Mouse (Mus musculus): ENCODE measurements around the gene Hemgn.

Hemgn gene

GRCm38 (mm10) chr4:46412113-46412512 is 1.2 kb downstream of the Hemgn start:
- DNase-seq (ENCODE audit: low spot score) = no peak

- no peak for DNase-seq (ENCODE audit: low spot score)
These were observed 1.8 kb downstream of the Hemgn start for GRCm38 (mm10) chr4:46411489-46411888.

- DNase-seq (ENCODE audit: low spot score) = no peak
These were observed 2.6 kb downstream of the Hemgn start for GRCm38 (mm10) chr4:46410677-46411076.

- DNase-seq (ENCODE audit: low spot score) = no peak
These were observed 6.2 kb downstream of the Hemgn start for GRCm38 (mm10) chr4:46406966-46407703.

- no peak for DNase-seq (ENCODE audit: low spot score)
These were observed 9.1 kb downstream of the Hemgn start for GRCm38 (mm10) chr4:46404042-46404795.

DNA sequence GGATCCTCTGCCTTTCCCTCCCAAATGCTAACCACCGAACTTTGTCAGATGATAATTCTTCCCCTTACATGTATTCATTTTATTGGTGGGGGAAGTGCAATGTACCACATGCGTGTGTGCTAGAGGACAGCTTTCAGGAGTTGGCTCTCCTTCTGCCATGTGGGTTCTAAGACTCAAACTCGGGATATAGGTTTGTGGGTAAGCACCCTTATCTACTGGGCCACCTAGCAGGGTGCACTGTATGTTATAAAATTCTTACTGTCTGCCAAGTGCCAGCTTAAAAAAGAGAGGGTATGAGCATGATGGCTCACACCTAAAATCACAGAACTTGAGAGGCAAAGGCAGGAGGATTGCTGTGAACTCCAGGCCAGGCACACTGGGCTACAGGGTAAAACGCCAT is 14.5 kb downstream of the Hemgn start:
- no peak for DNase-seq (ENCODE audit: low spot score)

DNA sequence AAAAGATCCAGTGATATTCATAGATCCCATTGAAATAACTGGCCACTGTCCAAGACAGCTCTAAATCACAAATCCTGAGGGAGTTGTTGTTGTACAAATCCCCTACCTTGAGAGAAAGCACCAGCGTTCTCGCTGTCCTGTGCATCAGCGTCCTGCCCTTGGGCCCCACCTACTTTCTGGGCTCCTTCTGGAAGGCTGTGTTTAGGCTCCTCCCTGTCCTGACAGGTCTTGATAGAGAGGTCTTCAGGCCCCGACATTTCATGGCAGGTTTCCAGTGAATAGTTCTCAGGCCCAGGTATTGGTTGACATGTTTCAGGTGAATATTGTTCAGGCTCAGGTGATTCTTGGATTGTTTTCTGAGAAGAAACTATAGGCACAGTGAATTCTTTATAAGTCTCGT is 17.6 kb downstream of the Hemgn start:
- no peak for DNase-seq (ENCODE audit: low spot score)

DNA sequence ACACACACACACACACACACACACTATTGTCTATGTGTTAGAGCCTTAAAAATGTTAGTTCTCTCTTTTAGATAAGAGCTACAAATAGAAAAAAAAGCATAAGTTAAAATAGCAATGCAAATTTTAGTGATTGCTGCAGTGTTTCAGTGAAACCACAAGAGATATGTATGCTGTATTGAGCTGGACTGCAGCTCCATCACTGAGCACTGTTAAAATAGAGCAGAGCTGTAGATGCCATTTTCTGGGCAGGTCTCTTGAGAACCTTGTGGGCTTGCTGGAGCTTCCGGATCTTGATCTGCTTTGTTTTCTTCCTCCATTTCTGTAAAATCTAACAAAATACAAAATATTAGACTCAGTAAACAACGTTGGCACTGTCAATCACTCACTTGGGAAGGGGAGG is 18.9 kb downstream of the Hemgn start:
- DNase-seq (ENCODE audit: low spot score) = no peak

DNA sequence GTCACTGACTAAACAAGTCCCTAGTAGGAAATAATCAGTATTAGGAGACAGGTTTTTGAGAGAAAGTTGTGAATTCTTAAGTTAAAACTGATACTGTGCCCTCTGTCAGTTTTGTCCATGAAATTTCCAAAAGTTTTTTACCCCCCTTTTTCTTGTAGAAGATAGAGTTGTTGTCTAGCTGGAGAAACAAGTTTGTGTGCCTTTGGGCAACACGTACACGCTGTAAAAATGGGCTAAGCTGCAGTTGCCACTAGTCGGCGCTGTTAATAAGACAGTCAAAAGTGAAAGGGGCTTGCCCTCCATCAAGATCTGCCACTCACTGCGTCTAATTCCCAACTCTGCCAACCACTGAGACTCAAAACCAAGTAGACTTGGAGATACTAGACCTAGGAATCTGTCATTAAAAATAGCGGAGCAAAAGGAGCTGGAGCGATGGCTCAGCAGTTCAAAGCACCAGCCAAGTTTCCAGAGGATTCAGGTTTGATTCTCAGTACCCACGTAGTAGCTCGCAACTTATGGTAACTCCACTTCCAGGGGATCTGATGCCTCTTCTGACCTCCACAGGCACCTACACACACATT is 22.8 kb downstream of the Hemgn start:
- peak; percentile 88 for DNase-seq (ENCODE audit: low spot score)

DNA sequence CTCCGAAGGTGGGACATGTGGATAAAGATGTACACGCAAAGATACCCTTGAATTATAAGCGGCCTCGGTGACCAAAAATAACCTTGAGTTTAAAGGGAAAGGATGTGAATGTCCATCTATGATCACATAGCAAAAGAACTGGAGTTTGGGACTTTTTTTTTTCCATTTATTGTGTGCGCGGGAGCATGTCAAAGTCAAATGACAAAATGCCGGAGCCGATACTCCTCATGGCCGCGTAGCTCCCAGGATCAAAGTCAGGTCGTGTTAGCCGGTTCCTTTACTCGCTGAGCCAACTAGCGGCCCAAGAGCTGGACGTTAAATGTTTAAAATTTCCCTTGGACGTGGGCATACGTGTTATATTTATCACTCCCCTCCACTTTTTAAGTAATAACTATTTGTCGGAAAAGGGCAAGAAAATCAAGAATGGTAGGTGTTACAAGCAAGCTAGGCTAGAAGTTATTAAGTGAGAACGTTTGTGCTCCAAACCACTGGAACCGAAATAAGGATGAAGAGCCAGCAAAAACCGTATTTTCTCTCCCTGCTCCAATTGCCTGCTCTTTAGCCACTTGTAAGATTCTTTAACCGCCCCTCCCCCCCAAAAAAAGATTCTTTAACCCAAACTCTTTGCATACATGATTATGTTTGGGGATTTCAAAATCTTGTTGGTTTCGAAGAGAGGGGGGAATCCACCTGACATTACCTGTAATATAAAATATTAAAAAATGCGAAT is 23.5 kb downstream of the Hemgn start:
- DNase-seq (ENCODE audit: low spot score) = peak; percentile 64

DNA sequence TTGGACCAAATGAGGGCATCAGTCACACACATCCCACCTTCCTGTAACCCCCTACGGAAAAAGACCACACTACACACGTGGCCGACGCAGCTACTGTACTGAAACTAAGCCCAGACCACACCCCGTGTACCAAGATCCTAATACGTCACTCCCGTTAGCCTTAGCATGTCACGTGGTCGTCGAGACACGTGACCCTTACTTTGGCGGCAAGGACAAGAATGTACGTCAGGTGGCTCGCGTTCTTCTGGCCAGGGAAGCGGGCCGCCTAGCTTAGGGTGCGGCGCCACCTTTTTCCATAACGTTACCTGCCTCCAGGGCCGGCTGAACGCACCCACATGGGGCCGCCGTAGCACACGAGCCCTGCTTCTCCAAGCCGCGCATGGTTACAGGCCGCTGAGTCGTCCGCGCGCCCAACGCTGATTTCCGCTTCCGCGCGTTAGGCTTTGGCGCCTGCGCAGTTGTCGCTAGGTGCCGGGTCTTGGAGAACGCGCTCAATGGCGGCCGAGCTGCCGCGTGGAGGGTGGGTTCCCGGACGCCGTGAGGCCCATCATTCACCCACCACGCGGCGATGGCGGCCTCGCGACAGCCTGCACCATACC is 24.2 kb downstream of the Hemgn start, which contains the start of gene Trmo:
Gene Trmo, minus strand, starts transcription at position 425 of the 599 bp plus-strand sequence.
- peak; percentile 96 for DNase-seq (ENCODE audit: low spot score)

- DNase-seq (ENCODE audit: low spot score) = no peak
These were observed 24.8 kb downstream of the Hemgn start for GRCm38 (mm10) chr4:46388556-46388955.

- DNase-seq (ENCODE audit: low spot score) = peak; percentile 63
These were observed 38.4 kb downstream of the Hemgn start for GRCm38 (mm10) chr4:46374869-46375368.

DNA sequence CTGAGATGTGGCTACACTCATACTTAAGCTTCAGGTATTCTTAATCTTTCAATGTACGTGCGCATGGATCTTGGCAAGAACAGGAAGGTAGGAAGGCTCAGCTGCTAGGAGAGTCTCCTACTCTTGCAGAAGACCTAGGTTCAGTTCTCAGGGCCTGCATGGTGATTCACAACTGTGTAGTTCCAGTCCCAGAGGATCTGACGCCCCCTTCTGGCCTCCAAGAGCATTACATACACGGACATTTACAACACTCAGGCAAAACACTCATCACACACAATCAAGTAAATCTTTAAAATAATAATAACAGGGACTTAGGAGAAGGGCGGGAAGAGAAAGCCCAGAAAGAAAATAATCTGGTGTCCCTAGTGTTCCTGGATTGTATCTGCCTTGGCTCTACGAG is 38.9 kb downstream of the Hemgn start:
- DNase-seq (ENCODE audit: low spot score) = peak; percentile 15

GRCm38 (mm10) chr4:46371030-46371429 is 42.3 kb downstream of the Hemgn start:
- DNase-seq (ENCODE audit: low spot score) = peak; percentile 29

DNA sequence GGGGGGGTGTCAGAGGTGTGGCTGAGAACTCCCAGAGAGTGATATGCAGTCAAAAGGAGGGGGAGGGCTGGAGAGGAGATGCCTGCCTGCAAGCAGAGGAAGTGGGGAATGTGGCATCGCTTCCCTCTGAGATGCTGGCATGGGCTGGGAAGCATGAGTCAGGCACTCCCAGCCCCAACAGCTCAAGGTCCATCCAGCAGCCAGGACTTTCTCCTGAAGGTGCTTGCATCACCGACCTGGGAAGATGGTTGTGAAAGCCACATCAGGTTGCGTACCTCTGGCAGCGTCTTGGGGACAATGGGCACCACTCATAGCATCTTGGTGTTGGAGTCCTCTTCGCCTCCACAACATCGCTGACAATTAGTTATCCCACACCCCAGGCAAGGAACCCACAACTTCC is 42.9 kb downstream of the Hemgn start:
- no peak for DNase-seq (ENCODE audit: low spot score)

DNA sequence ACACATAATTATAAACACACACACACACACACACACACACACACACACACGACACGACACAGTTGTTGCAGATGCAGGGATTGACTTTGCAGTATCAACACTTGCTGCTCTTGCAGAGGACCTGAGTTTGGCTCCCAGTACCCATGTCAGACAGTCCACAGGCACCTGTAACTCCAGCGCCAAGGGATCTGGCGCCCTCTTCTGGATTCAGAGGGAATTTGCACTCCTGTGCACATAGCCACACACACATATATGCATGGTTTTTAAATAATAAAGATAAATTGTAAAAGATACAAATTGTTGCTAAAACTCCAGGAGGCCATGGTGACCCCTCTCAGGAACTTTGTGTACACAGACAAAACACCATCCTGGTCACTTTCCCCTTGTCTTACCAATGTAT is 44.2 kb downstream of the Hemgn start:
- DNase-seq (ENCODE audit: low spot score) = no peak

DNA sequence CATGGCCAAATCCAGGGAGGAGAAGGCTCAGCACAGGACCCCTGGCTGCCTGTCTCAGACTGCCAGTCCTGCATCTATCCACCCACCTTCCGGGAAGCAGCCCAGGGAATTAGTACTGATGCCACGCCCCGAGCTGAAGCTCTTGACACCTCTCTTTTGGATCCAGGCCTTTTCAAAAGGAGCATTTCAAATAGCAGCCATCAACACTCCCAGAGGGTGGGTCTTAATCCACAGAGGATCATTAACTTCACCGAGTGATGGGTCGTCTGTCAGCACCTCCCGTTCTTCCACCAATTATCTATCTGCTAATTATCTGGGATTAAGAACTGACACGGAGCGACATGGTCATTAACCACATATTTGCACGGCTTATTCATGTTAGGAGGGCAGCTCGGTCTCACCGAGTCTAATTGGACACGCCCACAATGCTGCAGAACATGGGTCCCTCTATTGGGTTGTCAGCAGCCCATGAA is 45.8 kb downstream of the Hemgn start:
- DNase-seq (ENCODE audit: low spot score) = no peak

DNA sequence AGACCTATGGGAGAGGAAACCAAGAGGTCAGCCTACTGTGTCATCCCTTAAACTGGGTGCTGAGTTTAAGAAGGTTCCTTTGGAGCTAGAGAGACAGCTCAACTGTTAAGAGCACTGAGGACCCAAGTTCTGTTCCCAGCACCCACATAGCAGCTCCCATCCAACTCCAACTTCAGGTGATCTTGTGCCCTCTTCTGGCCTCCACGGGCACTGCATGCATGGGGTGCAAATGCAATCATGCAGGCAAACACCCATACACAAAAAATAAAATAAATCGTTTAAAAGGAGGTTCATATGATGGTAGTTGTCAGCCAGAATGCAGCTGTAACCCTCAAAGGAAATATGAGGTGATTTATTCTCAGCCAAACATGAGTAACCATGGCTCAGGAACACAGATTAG is 48.9 kb downstream of the Hemgn start:
- DNase-seq (ENCODE audit: low spot score) = no peak

- no peak for DNase-seq (ENCODE audit: low spot score)
These were observed 52.0 kb downstream of the Hemgn start for GRCm38 (mm10) chr4:46361258-46361657.

DNA sequence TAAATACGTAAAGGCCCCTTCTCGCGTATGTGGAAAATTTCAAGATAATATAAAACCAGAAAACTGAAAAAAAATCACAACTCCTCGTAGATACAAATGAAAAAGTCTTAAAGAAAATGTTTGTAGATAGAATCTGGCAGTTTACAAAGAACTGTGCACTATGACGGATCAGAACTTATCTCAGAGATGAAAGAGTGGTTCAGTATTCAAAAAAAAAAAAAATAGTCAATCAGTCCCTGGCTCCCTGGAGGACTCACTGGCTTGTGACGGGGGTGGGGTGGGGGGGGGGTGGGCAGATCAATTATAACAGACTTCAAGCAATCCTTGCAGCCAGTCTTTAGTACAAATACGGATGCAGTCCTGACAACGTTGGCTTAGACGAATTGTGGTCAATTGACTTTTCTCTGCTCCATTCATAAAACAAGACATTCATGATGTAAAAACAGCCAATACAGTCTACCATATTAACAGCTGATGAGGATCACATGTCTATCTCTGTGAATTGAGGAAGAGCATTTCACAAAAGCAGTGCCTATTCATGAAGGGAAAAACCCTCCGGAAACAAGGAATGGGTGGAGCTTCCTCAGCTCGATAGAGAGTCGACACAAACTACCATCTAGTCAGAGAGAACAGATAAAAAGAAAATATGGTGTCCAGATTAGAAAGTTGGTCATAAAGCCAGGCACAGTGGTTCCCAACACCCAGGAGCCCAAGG is 53.6 kb downstream of the Hemgn start:
- no peak for DNase-seq (ENCODE audit: low spot score)
